Comparison of ENCODE assay signal across 7 mouse cellular contexts in the genomic region with DNA sequence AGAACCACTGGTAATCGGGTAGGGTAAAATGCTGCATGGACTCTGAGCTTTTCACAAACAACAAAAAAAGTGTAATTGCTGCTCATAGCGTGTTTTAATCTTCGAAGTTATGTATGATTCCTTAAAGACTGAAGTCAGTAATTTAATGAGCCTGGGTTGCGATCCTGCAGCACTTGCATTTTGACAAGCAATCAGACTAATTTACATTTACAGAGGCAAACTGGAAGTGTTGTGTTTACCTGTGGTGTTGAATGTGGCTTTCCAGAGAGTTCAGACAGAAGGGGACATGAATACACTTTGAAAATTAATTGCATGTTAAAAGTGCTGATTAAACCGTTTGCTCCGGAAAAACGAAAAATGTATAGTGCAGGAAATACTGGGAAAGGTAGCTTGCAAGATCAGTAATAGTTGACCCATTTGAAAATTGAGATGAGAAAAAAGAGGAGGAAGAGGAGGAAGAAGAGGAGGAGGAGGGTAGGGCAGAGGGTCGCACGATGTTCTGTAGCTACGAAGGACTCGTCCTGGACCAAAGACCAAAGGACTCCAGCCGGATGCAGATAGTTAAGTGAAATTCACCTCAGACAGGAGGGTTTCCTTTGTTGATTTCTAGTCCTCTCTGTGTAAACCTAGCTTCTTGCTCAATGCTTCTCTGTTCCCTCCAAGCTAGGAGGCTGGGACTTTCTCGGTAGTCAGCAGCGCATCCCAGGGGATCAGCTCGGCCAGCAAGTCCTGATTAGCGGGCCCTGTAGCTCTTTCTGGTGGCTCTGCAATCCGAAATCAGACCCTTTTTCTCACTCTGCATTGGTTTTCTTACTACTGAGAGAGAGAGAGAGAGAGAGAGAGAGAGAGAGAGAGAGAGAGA.
DNase-seq lines count a peak whose midpoint lies in the region; ATAC-seq lines count a peak whose summit lies in the region.

No protein-coding gene starts in this region.

- peaks cover 30% of the 10 kb centered on the region for H3K27me3 ChIP-seq in forebrain, embryonic 11.5 days (ENCODE audit: control insufficient read depth, insufficient read depth, low read length)
- peaks cover 50% of the 10 kb centered on the region for H3K27me3 ChIP-seq in limb, embryonic 12.5 days

- H3K27ac ChIP-seq in forebrain, embryonic 11.5 days (ENCODE audit: low read depth, low read length): no peak overlapping the region
- H3K27ac ChIP-seq in limb, embryonic 12.5 days: peak overlapping the region; percentile 35; the same call in 1 of the 2 replicates

- peak overlapping the region; percentile 18; the same call in 1 of the 2 replicates for H3K4me3 ChIP-seq in forebrain, embryonic 11.5 days (ENCODE audit: low read depth, low read length)
- H3K4me3 ChIP-seq in limb, embryonic 12.5 days (replicated peaks): peak overlapping the region; percentile 27

- H3K9ac ChIP-seq in forebrain, embryonic 11.5 days (ENCODE audit: low read length): no peak overlapping the region
- no peak overlapping the region; the same call in 1 of the 2 replicates for H3K9ac ChIP-seq in limb, embryonic 12.5 days (replicated peaks)

- no peak for ATAC-seq in forebrain, embryonic 11.5 days (replicated peaks; ENCODE audit: low FRiP score)
- no peak for ATAC-seq in limb, embryonic 12.5 days (ENCODE audit: insufficient number of reproducible peaks, insufficient read depth, low FRiP score, low TSS enrichment, low read depth)

- H3K4me1 ChIP-seq in forebrain, embryonic 11.5 days (replicated peaks; ENCODE audit: control insufficient read depth, insufficient read depth, low read length): peaks cover 10% of the 10 kb centered on the region; the same call in 1 of the 2 replicates
- peaks cover 44% of the 10 kb centered on the region for H3K4me1 ChIP-seq in limb, embryonic 12.5 days (replicated peaks)

- H3K9me3 ChIP-seq in forebrain, embryonic 11.5 days (ENCODE audit: control insufficient read depth, low read length): no peaks in the 10 kb centered on the region
- no peaks in the 10 kb centered on the region for H3K9me3 ChIP-seq in limb, embryonic 12.5 days

- no peaks in the 10 kb centered on the region for H3K36me3 ChIP-seq in forebrain, embryonic 11.5 days (ENCODE audit: control insufficient read depth, insufficient read depth, low read length)
- no peaks in the 10 kb centered on the region for H3K36me3 ChIP-seq in limb, embryonic 12.5 days

- 4% methylated on average over 17 of the region's 17 CpGs for WGBS in forebrain, embryonic 11.5 days
- WGBS in limb, embryonic 12.5 days: 3% methylated on average over 17 of the region's 17 CpGs

- DNase-seq in kidney, postnatal 10 days: peak; percentile 12
- no peak for DNase-seq in kidney, postnatal 36 days
- DNase-seq in embryo, embryonic 10 days (ENCODE audit: low spot score): peak; percentile 81
- no peak for DNase-seq in forebrain, embryonic 11.5 days (ENCODE audit: low spot score)
- no peak for DNase-seq in layer of hippocampus, postnatal 25 days (ENCODE audit: extremely low spot score in 1 of 2, low spot score in 1 of 2)
- no peak for DNase-seq in urinary bladder, adult 18-20 months (ENCODE audit: low spot score in 2 of 2)

- H3K4me2 ChIP-seq in forebrain, embryonic 11.5 days (ENCODE audit: low read depth, low read length, severe bottlenecking): peak overlapping the region; percentile 40; the same call in 1 of the 2 replicates
- H3K4me2 ChIP-seq in limb, embryonic 12.5 days: peak overlapping the region; percentile 92

Comparison
In these comparisons a context has a peak if more than half of its experiments do, and no peak if none do; other contexts are left out.
1. DNase-seq: peak in kidney, postnatal 10 days (single experiment) and embryo, embryonic 10 days (single experiment); none in kidney, postnatal 36 days (0 of 2), forebrain, embryonic 11.5 days (single experiment), layer of hippocampus, postnatal 25 days (0 of 2) and urinary bladder, adult 18-20 months (0 of 2).